Mouse (Mus musculus) ES-E14 (cell line): ENCODE measurements around the gene Mettl3. TPM values are rescaled to one million over a fixed set of nuclear protein-coding genes. Genes with fewer than 3 reads are reported as not detected.

Experiments used
- DNase-seq: peaks from one replicate; pipeline ENCODE4 v3.0.0-alpha.2; 2013; ENCODE audit warnings: low read depth, low spot score
- H3K27ac ChIP-seq: 2 replicates; pipeline ENCODE4 v1.5.1; 2012; ENCODE audit warnings: low read depth, mild to moderate bottlenecking, low read length, moderate library complexity, mixed read lengths; ENCODE audit not compliant: poor library complexity, insufficient read depth, severe bottlenecking
- H3K36me3 ChIP-seq: 2 replicates; pipeline ENCODE4 v1.6.1; 2012; ENCODE audit warnings: mild to moderate bottlenecking, low read length, moderate library complexity, mixed read lengths; ENCODE audit not compliant: control insufficient read depth, poor library complexity, insufficient read depth, severe bottlenecking
- H3K4me1 ChIP-seq, 2 experiments: fragments of 150-350 bp in 1 of 2; sonication (generic) in 1 of 2; 2 replicates each; pipeline ENCODE4 v1.6.1; 2012; ENCODE audit warnings: low read length in 2 of 2, mild to moderate bottlenecking in 1 of 2, mixed read lengths in 1 of 2; ENCODE audit not compliant: control insufficient read depth in 2 of 2, insufficient read depth in 2 of 2, poor library complexity in 1 of 2
- H3K4me3 ChIP-seq, 2 experiments: fragments of 150-350 bp in 1 of 2; sonication (generic) in 1 of 2; 2 replicates each; pipeline ENCODE4 v1.5.1; 2012; ENCODE audit warnings: low read length in 2 of 2, low read depth in 1 of 2, mild to moderate bottlenecking in 1 of 2, mixed read lengths in 1 of 2; ENCODE audit not compliant: insufficient read depth in 1 of 2, poor library complexity in 1 of 2, severe bottlenecking in 1 of 2
- H3K9ac ChIP-seq: 2 replicates; pipeline ENCODE4 v1.6.1; 2012; ENCODE audit warnings: low read depth, mild to moderate bottlenecking, low read length, mixed read lengths; ENCODE audit not compliant: poor library complexity, insufficient read depth, severe bottlenecking
- H3K9me3 ChIP-seq: fragments of 150-350 bp; sonication (generic); 2 replicates; pipeline ENCODE4 v1.6.1; 2012; ENCODE audit warnings: low read depth, mild to moderate bottlenecking, low read length; ENCODE audit not compliant: control insufficient read depth, insufficient read depth
- CHD2 ChIP-seq: IDR thresholded peaks from 2 replicates; pipeline ENCODE4 v1.6.1; 2014; ENCODE audit warnings: mild to moderate bottlenecking, low read depth, low read length, inconsistent platforms
- HCFC1 ChIP-seq: IDR thresholded peaks from 2 replicates; pipeline ENCODE4 v1.6.1; 2012; ENCODE audit warnings: low read length, inconsistent platforms, borderline replicate concordance; ENCODE audit not compliant: insufficient read depth
- MAFK ChIP-seq: IDR thresholded peaks from 2 replicates; pipeline ENCODE4 v1.6.1; 2014; ENCODE audit warnings: mild to moderate bottlenecking, low read depth, low read length, inconsistent platforms; ENCODE audit not compliant: insufficient read depth
- ZC3H11A ChIP-seq: IDR thresholded peaks from 2 replicates; pipeline ENCODE4 v1.6.1; 2012; ENCODE audit warnings: low read depth, mild to moderate bottlenecking, inconsistent platforms, low read length, borderline replicate concordance
- ZNF384 ChIP-seq: IDR thresholded peaks from 2 replicates; pipeline ENCODE4 v1.6.1; 2012; ENCODE audit warnings: low read depth, low read length, inconsistent platforms
- in situ Hi-C, 2 experiments: fragments of 600-800 bp; cut with MboI; formaldehyde crosslinking; loops; one replicate each; pipeline ENCODE4 v1.15.1; 2025; ENCODE audit warnings: low sequenced_read_pairs in 2 of 2, inconsistent platforms in 1 of 2; ENCODE audit not compliant: unreplicated experiment in 2 of 2
- total RNA-seq: library from RNA; depleted of rRNA; stranded (reverse); fragments of 300-350 nt; gene quantifications from 2 replicates; pipeline ENCODE4 v1.2.3, GENCODE M21; 2012

Gene Mettl3
- total RNA-seq, 1 experiment = 22.0 TPM

- TF ChIP-seq CHD2 = no peak
- no peak for TF ChIP-seq HCFC1
- no peak for TF ChIP-seq ZNF384
- no peak for TF ChIP-seq MAFK
- no peak for TF ChIP-seq ZC3H11A
- no peak overlapping the region for H3K9ac ChIP-seq
- H3K27ac ChIP-seq = no peak overlapping the region
- DNase-seq = no peak
- H3K4me1 ChIP-seq = peaks cover 2 to 9% of the 10 kb centered on the region in 2 experiments; a peak in 3 of 4 replicates
- no peaks in the 10 kb centered on the region for H3K9me3 ChIP-seq
- in situ Hi-C loops = no loop called here
- no peaks in the 10 kb centered on the region; the same call in 1 of the 2 replicates for H3K36me3 ChIP-seq
- no peak overlapping the region for H3K4me3 ChIP-seq
Measured at GRCm38 (mm10) chr14:52319361-52319760, 14.4 kb upstream of the Mettl3 start.

- Histone ChIP-seq H3K4me3 (peak overlapping the region; percentile 73 to 98), H3K9me3 (no peaks in the 10 kb centered on the region), H3K9ac (no peak overlapping the region), H3K27ac (no peak overlapping the region; the same call in 1 of the 2 replicates), H3K4me1 (peaks cover 2 to 21% of the 10 kb centered on the region in 2 experiments; a peak in 3 of 4 replicates), H3K36me3 (peaks cover 16% of the 10 kb centered on the region; the same call in 1 of the 2 replicates)
- DNase-seq = no peak
- in situ Hi-C loops = no loop called here
- TF ChIP-seq MAFK (no peak), HCFC1 (no peak), ZC3H11A (no peak), CHD2 (no peak), ZNF384 (no peak)
Measured at GRCm38 (mm10) chr14:52316441-52317225, 11.7 kb upstream of the Mettl3 start.

DNA sequence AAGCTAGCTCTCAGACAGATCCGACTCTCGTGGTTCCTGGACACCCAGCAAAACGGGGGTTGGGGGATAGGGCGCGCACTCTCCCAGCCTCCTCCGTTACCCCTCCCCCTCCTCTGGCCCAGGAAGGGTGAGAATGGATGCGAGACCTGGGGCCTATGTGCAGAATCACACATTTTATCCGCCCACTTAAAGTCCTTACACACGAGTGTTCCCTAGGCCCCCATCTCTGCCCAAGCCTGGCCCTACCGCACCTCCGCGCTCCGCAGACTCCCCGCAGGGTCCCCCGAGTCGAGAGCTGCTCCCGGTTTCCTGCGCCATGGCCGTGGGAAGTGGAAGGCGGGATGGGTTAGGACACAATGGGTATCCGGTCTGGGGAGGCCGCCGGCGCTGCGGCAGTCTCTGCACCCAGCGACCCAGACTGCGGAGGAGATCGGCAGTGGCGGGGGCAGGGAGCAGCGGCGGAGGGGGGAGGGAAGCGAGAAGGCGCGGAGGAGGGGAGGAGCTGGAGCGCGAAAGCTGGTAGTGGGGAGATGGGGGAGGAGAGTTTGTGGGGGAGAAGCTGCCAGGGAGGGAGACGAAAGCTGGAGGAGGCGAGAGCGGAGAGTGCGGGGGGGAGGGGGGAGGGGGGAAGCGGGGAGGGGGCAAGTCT is 11.0 kb upstream of the Mettl3 start:
- H3K36me3 ChIP-seq = peaks cover 16% of the 10 kb centered on the region; the same call in 1 of the 2 replicates
- H3K9me3 ChIP-seq = no peaks in the 10 kb centered on the region
- H3K4me3 ChIP-seq = peak overlapping the region; percentile 73 to 98
- no peak for DNase-seq
- H3K27ac ChIP-seq = peak overlapping the region; percentile 22; the same call in 1 of the 2 replicates
- TF ChIP-seq HCFC1 (0 out of 2 replicates have a peak, but pooled peaks have one; percentile 44), MAFK (no peak), CHD2 (no peak)
- in situ Hi-C loops = no loop called here
- H3K9ac ChIP-seq = peak overlapping the region; percentile 77
- H3K4me1 ChIP-seq = peaks cover 2 to 21% of the 10 kb centered on the region in 2 experiments; a peak in 3 of 4 replicates

GRCm38 (mm10) chr14:52315283-52315780 is 10.4 kb upstream of the Mettl3 start:
- H3K36me3 ChIP-seq = peaks cover 16% of the 10 kb centered on the region; the same call in 1 of the 2 replicates
- DNase-seq = no peak
- H3K9ac ChIP-seq = peak overlapping the region; percentile 77
- H3K9me3 ChIP-seq = no peaks in the 10 kb centered on the region
- peaks cover 2 to 21% of the 10 kb centered on the region in 2 experiments; a peak in 3 of 4 replicates for H3K4me1 ChIP-seq
- in situ Hi-C loops = no loop called here
- no peak overlapping the region; the same call in 1 of the 2 replicates for H3K27ac ChIP-seq
- H3K4me3 ChIP-seq = peak overlapping the region; percentile 73 to 98
- TF ChIP-seq MAFK = no peak
- TF ChIP-seq HCFC1 = no peak
- no peak for TF ChIP-seq ZC3H11A
- TF ChIP-seq CHD2 = no peak
- TF ChIP-seq ZNF384 = no peak
